Mouse (Mus musculus): ENCODE measurements around the gene Tfdp1.

DNA sequence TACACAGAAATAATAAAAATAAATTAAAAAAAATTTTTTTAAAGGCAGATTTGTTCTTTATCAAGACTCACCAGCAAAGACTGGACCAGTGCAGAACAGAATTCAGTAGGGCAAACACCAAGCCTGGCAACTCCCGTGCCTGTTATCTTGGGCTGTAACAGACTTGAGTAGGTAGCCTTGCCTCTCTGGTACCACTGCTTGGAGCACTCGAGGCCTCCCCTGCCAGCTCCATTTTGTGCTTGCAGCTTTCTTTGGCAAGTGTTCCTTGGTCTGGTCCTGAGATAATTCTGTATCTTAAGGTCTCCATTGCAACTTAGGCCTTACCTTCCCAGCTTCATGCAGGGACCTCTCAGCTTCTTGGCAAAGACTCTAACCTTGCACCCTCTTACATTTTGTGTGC lies 3.8 kb downstream of the Tfdp1 start:
- TF ChIP-seq POLR2A (IDR thresholded peaks at IDR 0.05; ENCODE audit: control insufficient read depth in 1 of 2, insufficient read depth in 1 of 2, low read depth in 1 of 2, low read length in 2 of 2, poor library complexity in 1 of 2) (no peak), ZC3H11A (IDR thresholded peaks at IDR 0.05; ENCODE audit: low read depth, low read length) (no peak), E2F4 (IDR thresholded peaks at IDR 0.05; ENCODE audit: borderline replicate concordance, low read depth, low read length) (no peak), MXI1 (IDR thresholded peaks at IDR 0.05; ENCODE audit: low read depth, low read length) (no peak), CTCF (IDR thresholded peaks at IDR 0.05 in 2 of 3, conservative IDR thresholded peaks at IDR 0.05 in 1 of 3; ENCODE audit: control insufficient read depth in 1 of 3, insufficient read depth in 1 of 3, low read depth in 2 of 3, low read length in 3 of 3, poor library complexity in 1 of 3, severe bottlenecking in 1 of 3) (no peak), KAT2A (conservative IDR thresholded peaks at IDR 0.05; ENCODE audit: low read depth, low read length) (no peak), ZNF384 (IDR thresholded peaks at IDR 0.05; ENCODE audit: low read depth, low read length) (no peak), SIN3A (IDR thresholded peaks at IDR 0.05; ENCODE audit: low read length) (no peak), USF2 (IDR thresholded peaks at IDR 0.05; ENCODE audit: borderline replicate concordance in 1 of 2, insufficient read depth in 1 of 2, low read depth in 1 of 2, low read length in 2 of 2) (no peak), MAX (IDR thresholded peaks at IDR 0.05; ENCODE audit: low read length) (no peak), MAFK (IDR thresholded peaks at IDR 0.05; ENCODE audit: borderline replicate concordance, low read depth, low read length) (no peak), UBTF (IDR thresholded peaks at IDR 0.05; ENCODE audit: borderline replicate concordance, insufficient read depth, low read depth, low read length) (no peak), TAL1 (IDR thresholded peaks at IDR 0.05; ENCODE audit: low read length) (no peak), POLR2AphosphoS2 (IDR thresholded peaks at IDR 0.05; ENCODE audit: low read length) (no peak; the same call in 1 of the 2 replicates)
